Mouse (Mus musculus) T-helper 1 cell (primary cell): ENCODE measurements around the gene Myo1b.

ENCODE experiments used
- in situ Hi-C: fragments of 300-600 bp; cut with MboI, MseI; formaldehyde crosslinking; loops from one replicate; pipeline ENCODE4 v1.15.1; 2025; ENCODE audit warnings: high pct_unique_total_duplicates

The Myo1b gene

GRCm38 (mm10) chr1:51734721-51735120, 181.2 kb downstream of the Myo1b start:
- in situ Hi-C loops, result no loop called here

- in situ Hi-C loops, result no loop called here
These were observed 186.5 kb downstream of the Myo1b start for GRCm38 (mm10) chr1:51729407-51729806.

- in situ Hi-C loops, result no loop called here
These were observed 187.1 kb downstream of the Myo1b start for GRCm38 (mm10) chr1:51728816-51729215.

- in situ Hi-C loops, result no loop called here
These were observed 195.8 kb downstream of the Myo1b start for GRCm38 (mm10) chr1:51719897-51720673.

DNA sequence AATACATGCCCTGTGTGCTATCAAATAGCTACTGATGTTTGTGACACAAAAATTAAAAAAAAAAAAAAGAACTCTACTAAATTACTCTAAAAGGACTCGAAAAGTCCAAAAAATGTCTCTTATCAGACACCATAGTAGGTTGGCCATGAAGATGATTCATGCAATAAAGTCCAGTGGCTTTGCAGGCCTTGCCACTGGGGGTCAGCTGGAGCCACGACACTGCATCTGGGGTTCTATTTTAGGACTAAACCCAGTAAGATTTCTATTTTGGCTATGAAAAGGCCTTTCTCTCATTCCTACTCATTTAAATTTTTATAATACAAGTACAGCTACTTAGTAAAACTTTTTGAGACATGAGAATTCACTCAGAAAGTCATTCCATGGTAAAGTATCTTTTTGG, 205.0 kb downstream of the Myo1b start:
- in situ Hi-C loops, result no loop called here

GRCm38 (mm10) chr1:51706106-51706505, 209.8 kb downstream of the Myo1b start:
- in situ Hi-C loops, result no loop called here

DNA sequence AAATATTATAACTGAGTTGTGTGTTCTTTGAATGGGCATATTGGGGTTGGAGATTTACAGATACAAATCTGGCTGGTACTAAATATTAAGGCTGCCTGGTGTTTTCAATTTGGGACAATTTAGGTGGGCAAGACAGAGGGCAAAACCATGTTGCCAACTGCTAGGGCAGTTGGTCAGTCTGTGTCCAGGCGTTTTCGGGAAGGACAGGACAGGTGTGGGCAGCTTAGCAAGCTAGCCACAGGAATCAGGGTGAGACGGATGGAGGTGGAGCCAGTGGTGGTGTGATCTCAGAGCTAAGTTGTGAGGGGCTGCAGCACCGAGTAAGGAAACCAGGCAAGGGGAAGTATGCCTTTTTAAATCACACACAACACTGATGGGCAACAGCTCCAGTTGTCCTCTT, 211.3 kb downstream of the Myo1b start:
- in situ Hi-C loops, result no loop called here
